Mouse (Mus musculus): ENCODE measurements around the gene Samhd1.
A peak's percentile ranks its signal among the peaks of the same experiment; 100 is the strongest.
"Not testable (repeated sequence)": the region's sequence is repeated elsewhere in the genome, so short reads cannot be mapped to it uniquely, and the experiment has no call there.

The Samhd1 gene

GRCm38 (mm10) chr2:157135014-157135413 is at the start of gene Samhd1:
TSS of gene Samhd1 (minus strand) at chr2:157135265.
- peak; percentile 96 to 97 for DNase-seq

GRCm38 (mm10) chr2:157178167-157178566 is 43.1 kb upstream of the Samhd1 start:
- DNase-seq: no peak

- no peak for DNase-seq
These were observed 41.2 kb upstream of the Samhd1 start for GRCm38 (mm10) chr2:157176248-157176647.

GRCm38 (mm10) chr2:157174416-157174815 is 39.4 kb upstream of the Samhd1 start:
- no peak for DNase-seq

GRCm38 (mm10) chr2:157173555-157173954 is 38.5 kb upstream of the Samhd1 start:
- no peak for DNase-seq

- DNase-seq: no peak
These were observed 37.9 kb upstream of the Samhd1 start for GRCm38 (mm10) chr2:157172984-157173383.

GRCm38 (mm10) chr2:157170626-157171025 is 35.6 kb upstream of the Samhd1 start:
- no peak for DNase-seq

GRCm38 (mm10) chr2:157170166-157170565 is 35.1 kb upstream of the Samhd1 start:
- DNase-seq: no peak

GRCm38 (mm10) chr2:157166371-157167080 is 31.5 kb upstream of the Samhd1 start:
- no peak for DNase-seq

- DNase-seq: not testable (repeated sequence)
These were observed 30.5 kb upstream of the Samhd1 start for GRCm38 (mm10) chr2:157165312-157166224.

GRCm38 (mm10) chr2:157164101-157164500 is 29.0 kb upstream of the Samhd1 start:
- no peak for DNase-seq

- no peak for DNase-seq
These were observed 21.0 kb upstream of the Samhd1 start for GRCm38 (mm10) chr2:157156079-157156478.

- no peak for DNase-seq
These were observed 18.2 kb upstream of the Samhd1 start for GRCm38 (mm10) chr2:157153235-157153634.

GRCm38 (mm10) chr2:157148417-157148816 is 13.4 kb upstream of the Samhd1 start:
- DNase-seq: no peak

GRCm38 (mm10) chr2:157147397-157148020 is 12.4 kb upstream of the Samhd1 start:
- DNase-seq: no peak

GRCm38 (mm10) chr2:157145173-157145572 is 10.1 kb upstream of the Samhd1 start:
- DNase-seq: no peak

- DNase-seq: no peak
These were observed 9.1 kb upstream of the Samhd1 start for GRCm38 (mm10) chr2:157144132-157144531.

- no peak for DNase-seq
These were observed 6.9 kb upstream of the Samhd1 start for GRCm38 (mm10) chr2:157141962-157142361.

- DNase-seq: no peak
These were observed 4.3 kb upstream of the Samhd1 start for GRCm38 (mm10) chr2:157139251-157139802.

GRCm38 (mm10) chr2:157138808-157139207 is 3.7 kb upstream of the Samhd1 start:
- no peak for DNase-seq

- DNase-seq: no peak
These were observed 3.1 kb upstream of the Samhd1 start for GRCm38 (mm10) chr2:157137959-157138731.

- no peak for DNase-seq
These were observed 1.6 kb upstream of the Samhd1 start for GRCm38 (mm10) chr2:157136646-157137045.

All from kidney, postnatal 25 days (tissue).